Mouse (Mus musculus): ENCODE measurements at regions not wholly inside any gene's neighbourhood (a gene's known extent, or its start where the extent isn't known, plus 50 kb on each side); places are given as distances from the start of the nearest gene placed in this dataset.

- no peak for DNase-seq (ENCODE audit: low spot score in 2 of 2)
Measured at GRCm38 (mm10) chr2:106256012-106256411, 252.7 kb upstream of the Dnajc24 start.

DNA sequence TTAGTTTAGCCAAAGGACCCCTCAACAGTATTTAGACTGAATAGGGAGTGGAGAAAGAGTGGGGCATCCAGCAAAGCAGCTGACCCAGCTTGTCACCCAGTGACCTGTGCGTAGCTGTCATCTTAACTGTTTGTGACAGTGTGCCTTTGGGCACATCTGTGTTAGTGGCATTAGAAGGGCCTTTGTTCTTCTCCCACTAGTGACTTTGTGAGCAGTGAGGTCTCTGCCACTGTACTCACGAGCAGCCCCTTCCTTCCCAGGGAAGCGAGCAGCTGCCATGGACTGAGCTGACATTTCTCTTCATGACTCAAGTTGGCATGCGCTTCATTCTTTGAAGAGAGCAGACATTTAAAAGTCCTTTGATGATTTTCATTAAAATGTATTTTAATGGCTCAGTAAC is 231.0 kb upstream of the Dnajc24 start:
- no peak for DNase-seq (ENCODE audit: low spot score in 2 of 2)

GRCm38 (mm10) chr2:106231136-106231535 is 227.8 kb upstream of the Dnajc24 start:
- no peak for DNase-seq (ENCODE audit: low spot score in 2 of 2)

DNA sequence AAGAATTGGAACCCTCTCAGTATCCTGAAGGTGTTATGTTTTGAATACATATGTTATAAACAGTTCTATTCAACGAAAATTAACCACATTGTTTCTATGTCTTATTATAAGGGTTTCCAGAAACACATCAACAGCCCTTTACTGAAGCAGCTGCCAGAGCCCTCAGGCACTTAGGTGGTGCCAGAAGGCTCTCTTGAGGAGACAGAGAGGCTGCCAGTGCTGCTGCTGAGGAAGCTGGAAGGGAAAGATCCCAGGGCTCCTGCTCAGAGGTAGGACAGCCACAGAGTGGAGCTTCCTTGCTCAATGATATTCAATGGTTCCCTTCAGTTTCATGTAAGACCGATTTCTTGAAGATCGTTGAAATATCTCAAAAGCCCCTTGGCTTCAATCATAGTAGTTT is 226.7 kb upstream of the Dnajc24 start:
- DNase-seq (ENCODE audit: low spot score in 2 of 2), result no peak

GRCm38 (mm10) chr2:106228249-106228648 is 224.9 kb upstream of the Dnajc24 start:
- DNase-seq (ENCODE audit: low spot score in 2 of 2), result no peak

GRCm38 (mm10) chr2:106216169-106216568 is 212.8 kb upstream of the Dnajc24 start:
- DNase-seq (ENCODE audit: low spot score in 2 of 2), result peak in 1 of 2 experiments; percentile 16

- no peak for DNase-seq (ENCODE audit: low spot score in 2 of 2)
Measured at GRCm38 (mm10) chr2:106213740-106214139, 210.4 kb upstream of the Dnajc24 start.

- no peak for DNase-seq (ENCODE audit: low spot score in 2 of 2)
Measured at GRCm38 (mm10) chr2:106210773-106211172, 207.4 kb upstream of the Dnajc24 start.

DNA sequence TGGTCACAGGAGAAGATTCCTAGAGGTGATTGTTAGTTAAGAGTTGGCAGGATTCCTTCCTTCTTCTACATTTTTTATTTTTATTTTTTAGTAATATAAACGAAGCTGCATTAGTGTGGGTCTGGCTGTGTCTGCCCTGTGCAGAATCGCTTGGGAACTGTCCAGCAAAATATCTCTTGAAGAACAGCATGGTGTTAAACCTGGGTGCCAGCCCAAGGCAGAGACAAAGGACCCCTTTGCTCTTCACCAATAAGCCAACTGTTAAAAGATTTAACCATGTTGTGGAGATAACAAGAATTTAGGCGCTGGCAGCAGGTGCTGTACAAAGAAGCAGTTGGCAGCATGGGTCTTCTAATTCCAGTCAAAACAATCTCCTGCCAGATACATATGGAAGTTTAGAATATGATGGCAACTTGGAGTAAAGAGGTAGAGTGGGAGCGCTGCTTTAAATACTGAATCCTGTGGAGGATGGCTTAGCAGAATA is 205.5 kb upstream of the Dnajc24 start:
- no peak for DNase-seq (ENCODE audit: low spot score in 2 of 2)

DNA sequence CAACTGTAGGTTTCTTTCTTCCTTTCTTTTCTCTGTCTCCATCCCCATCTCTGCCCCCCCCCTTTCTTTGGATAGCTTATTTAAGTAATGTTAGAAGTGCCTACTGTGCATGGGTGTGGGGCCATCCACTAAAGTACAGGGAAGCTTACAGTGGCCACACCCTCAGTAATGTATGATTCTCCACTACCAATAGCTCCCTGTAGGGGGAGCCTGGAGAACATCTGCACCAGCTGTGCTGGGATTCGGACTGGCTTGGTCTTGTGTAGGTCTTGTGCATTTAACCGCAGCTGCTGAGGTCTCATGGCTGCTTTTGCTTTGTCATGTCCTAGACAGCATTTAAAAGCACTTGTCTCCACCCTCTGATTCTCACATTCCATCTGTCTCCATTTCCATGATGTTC is 196.8 kb upstream of the Dnajc24 start:
- no peak for DNase-seq (ENCODE audit: low spot score in 2 of 2)

DNA sequence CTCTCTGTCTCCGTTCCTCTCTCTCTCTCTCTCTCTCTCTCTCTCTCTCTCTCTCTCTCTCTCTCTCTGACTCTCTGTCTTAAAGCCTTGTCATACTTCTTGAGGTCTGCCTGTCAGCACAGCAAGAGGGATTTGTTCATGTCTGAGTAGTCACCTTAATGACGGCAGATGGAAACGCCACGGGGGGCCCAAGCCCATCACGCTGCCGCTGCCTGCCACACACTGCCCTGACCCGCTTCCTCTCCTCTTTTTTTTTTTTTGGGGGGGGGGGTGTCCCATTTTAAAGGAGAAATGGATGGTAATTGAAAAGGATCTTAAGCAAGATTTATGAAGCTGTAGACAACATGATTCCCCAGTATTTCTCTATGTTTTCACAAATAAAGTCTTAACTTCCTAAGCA is 191.8 kb upstream of the Dnajc24 start:
- DNase-seq (ENCODE audit: low spot score in 2 of 2), result no peak

DNA sequence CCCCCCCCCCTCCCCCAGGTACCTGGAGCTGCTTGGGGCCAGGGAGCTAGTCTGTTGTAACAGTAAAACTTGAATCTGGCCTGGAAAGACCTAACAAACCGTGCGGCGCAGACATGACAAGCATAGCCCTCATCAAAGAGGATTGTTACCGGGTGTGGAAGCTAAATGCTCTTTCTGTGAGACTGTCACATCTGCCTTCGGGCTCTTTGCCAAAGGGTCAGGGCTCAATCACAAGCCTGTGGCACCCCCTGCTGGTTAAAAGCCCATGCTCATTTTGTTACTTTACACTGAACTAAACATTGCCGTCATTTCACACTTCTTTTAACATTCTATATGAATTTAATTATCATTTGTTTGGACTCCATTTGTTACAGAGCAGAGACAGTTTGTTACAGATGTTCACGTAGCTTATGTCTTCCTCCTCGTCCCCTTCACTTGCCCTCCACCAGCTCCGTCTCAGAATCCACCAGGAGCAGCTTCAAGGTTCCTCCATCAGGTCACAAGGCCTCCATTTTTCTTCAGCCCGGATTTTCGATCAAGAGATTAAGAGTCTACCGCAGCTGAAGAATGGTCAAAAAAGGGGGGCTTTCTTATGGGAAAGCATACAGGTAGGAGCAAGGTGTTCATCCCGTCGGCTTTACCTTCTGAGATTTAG is 191.1 kb upstream of the Dnajc24 start:
- DNase-seq (ENCODE audit: low spot score in 2 of 2), result peak; percentile 55 to 65

DNA sequence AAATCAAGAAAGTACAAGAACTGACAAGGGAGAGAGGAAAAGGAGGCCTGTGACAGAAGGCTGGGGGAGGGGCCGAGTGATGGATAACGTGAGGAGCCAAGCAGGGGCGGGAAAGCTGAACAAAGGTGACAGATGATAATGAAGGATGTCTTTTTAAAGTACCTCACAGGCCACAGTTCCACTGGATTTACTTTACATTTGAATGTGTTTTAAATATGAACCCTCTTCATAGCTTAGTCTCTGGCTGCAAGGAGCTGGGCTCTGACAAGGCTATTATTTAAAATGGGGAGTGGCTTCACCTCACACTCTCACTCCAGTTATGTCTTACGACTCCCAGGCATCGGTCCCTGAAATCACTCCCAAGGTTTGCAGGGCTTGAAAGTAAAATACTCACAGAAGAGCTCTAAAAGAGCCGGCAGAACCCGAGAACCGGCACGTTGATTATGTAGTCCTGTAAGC is 190.6 kb upstream of the Dnajc24 start:
- no peak for DNase-seq (ENCODE audit: low spot score in 2 of 2)

DNA sequence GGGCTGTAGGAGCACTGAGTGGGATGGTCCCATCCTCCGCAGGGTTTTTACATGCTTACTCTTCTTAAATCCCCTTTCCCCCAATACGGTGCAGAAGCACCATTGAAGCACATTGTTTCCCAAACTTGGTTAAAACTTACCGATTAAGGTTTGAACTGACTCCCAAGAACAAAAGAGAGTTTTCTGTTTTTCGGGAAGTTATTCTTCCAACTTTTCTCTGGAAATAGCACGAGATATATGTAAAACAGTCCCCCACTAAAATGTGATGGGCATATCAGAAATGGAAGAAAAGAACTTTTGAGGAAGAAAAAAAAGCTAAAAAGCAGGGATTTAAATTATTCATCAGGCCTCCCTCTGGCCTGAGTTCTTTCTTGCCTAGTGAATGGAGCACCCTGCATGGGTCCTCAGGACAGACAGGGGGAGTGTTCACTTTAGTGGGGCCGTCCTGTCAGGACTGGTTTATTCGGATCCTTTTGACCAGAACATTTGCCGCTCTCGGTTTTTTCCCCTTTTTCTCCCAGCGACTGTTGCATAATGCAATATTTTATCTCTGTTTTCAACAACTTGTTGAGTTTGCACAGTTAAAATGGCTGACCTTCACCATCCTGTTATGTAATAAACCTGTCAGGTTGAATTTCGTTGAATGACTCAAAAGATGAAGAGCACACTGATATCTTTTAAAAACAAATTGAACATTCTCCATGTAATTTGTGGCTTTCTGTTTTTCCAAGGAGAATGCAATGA is 187.4 kb upstream of the Dnajc24 start:
- no peak for DNase-seq (ENCODE audit: low spot score in 2 of 2)

GRCm38 (mm10) chr2:106183651-106184050 is 180.3 kb upstream of the Dnajc24 start:
- no peak for DNase-seq (ENCODE audit: low spot score in 2 of 2)

DNA sequence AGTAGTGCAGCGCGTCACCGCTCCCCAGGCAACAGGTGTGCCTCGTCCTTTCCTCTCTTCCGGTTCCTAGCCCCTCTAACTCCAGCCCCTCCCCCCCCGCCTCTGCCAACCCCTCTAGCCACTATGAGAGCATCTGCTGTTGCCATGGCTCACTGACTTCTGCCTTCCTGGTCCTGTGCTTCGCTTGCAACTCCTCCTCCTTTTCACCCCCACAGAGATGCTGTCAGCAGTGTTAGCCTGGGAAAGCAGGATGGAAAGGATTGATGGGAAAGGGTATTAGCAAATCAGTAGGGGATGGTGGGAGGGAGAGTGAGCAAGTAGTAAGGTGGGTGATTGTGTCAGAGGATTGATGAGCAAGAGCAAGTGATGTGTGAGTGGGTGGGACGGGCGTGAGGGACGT is 178.7 kb upstream of the Dnajc24 start:
- DNase-seq (ENCODE audit: low spot score in 2 of 2), result no peak

- DNase-seq (ENCODE audit: low spot score in 2 of 2), result no peak
Measured at GRCm38 (mm10) chr2:106162681-106163080, 159.3 kb upstream of the Dnajc24 start.

DNA sequence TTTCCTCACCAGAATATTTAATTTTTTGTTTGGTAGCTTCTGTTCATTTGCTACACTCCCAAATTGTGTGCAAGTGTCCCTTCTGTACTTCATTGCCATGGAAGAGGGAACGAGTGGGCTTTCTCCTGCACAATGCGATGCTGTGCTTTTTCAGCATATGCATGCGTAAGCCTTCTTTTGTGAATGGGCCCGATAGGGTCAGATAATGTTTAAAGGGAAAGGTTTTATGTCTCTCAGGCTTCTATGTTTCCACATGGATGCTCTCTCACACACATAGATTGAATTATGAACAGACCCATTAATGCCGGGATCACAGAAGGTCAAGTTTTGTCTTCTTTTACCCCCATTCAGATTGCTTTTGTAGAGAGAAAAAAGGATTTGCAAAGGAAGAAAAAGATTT is 158.5 kb upstream of the Dnajc24 start:
- no peak for DNase-seq (ENCODE audit: low spot score in 2 of 2)

DNA sequence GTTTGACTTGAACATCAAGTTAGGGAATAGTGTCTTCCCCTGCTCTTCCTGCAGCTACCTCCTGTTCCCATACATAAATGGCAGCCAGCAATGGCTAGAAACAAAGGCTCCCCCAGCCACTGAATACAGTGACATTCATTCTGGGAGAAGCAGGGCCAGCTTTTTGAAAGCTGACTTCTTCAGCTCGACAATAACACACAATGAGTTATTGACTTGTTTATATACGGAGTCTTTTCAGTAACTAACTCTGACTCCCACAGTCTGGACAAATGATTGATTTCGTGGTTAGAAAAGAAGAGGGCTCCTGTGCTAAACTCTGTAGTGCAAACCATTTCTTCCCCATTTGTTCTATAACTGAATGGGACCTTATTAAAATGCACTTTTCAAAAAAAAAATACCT is 146.4 kb upstream of the Dnajc24 start:
- no peak for DNase-seq (ENCODE audit: low spot score in 2 of 2)

DNA sequence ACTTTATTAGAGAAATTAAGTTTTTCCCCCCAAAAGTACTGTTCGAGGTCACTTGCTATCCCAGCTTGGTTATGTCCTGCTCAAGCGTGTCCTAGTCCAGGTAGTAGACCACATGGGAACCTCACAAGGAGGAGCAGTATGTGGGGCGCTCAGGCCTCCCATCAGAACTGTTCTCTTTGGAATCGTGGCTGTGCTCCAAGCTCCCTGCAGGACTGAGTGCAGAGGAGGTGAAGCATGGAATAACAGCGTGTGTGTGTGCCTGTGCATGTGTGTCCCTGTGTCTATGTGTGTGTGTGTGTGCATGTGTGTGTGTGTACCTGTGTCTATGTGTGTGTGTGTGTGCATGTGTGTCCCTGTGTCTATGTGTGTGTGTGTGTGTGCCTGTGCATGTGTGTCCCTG is 137.6 kb upstream of the Dnajc24 start:
- DNase-seq (ENCODE audit: low spot score in 2 of 2), result no peak

DNA sequence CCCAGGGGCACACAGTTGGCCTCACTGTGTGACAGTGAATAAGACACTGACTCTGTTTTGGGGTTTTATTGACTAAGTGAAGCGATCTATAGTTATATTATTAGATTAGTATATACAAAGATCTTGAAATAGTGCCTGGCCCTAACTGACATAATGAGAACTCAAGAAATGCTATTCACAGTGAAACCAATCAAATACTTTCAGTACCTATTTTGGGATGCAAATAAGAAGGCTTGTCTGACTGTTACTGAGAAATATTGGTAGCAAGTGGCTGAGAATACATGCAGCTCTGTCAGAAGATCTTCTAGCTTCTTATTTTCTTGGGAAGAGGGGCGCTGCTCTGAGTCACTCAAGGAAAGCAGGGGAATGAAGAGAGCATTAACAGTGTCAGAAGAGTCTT is 97.7 kb upstream of the Dnajc24 start:
- DNase-seq (ENCODE audit: low spot score in 2 of 2), result no peak

DNA sequence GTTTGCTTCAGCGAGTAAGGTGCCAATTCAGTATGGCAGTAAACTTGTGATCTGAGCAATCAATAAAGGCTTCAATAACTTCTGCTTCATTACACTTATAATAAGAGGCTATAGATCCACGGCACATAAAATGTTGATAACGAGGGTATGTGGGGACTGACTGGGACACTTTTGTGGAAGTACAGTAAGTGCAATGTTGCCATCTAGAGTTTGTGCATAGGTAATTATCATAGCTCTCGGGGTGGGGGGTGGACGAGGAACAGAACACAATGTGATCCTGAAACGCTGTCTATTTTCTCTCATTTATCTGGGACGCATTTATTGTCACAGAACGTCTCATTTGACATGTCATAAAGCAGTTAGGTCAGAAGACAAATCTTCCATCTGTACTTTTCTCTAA is 82.8 kb upstream of the Dnajc24 start:
- DNase-seq (ENCODE audit: low spot score in 2 of 2), result no peak

Measured in right cerebral cortex, postnatal 36 days (tissue).